Mouse (Mus musculus): ENCODE data around the gene Slc26a3. TPM values are rescaled to one million over a fixed set of nuclear protein-coding genes. Genes with fewer than 3 reads are reported as not detected.

Gene Slc26a3
- not detected in 2 replicates for total RNA-seq (2017)

GRCm38 (mm10) chr12:31390571-31390970 is at the start of gene Slc26a3:
TSS of gene Slc26a3 (plus strand) at chr12:31390871.
- ATAC-seq (replicated peaks in 1 of 2; ENCODE audit: insufficient read depth in 1 of 2, low FRiP score in 2 of 2, low TSS enrichment in 1 of 2, low read depth in 1 of 2, poor library complexity in 2 of 2, severe bottlenecking in 2 of 2): no peak

- peak; percentile 18 to 22; a peak in 1 of 4 replicates for ATAC-seq (replicated peaks in 1 of 2; ENCODE audit: insufficient read depth in 1 of 2, low FRiP score in 2 of 2, low TSS enrichment in 1 of 2, low read depth in 1 of 2, poor library complexity in 2 of 2, severe bottlenecking in 2 of 2)
Measured at GRCm38 (mm10) chr12:31350191-31350943, 40.3 kb upstream of the Slc26a3 start.

- ATAC-seq (replicated peaks in 1 of 2; ENCODE audit: insufficient read depth in 1 of 2, low FRiP score in 2 of 2, low TSS enrichment in 1 of 2, low read depth in 1 of 2, poor library complexity in 2 of 2, severe bottlenecking in 2 of 2): peak; percentile 98 to 100
Measured at GRCm38 (mm10) chr12:31350944-31351928, 39.4 kb upstream of the Slc26a3 start, which contains the start of gene Dld. TSS of gene Dld (minus strand) at chr12:31351453.

- no peak for ATAC-seq (replicated peaks in 1 of 2; ENCODE audit: insufficient read depth in 1 of 2, low FRiP score in 2 of 2, low TSS enrichment in 1 of 2, low read depth in 1 of 2, poor library complexity in 2 of 2, severe bottlenecking in 2 of 2)
Measured at GRCm38 (mm10) chr12:31366428-31366827, 24.2 kb upstream of the Slc26a3 start.

- no peak for ATAC-seq (replicated peaks in 1 of 2; ENCODE audit: insufficient read depth in 1 of 2, low FRiP score in 2 of 2, low TSS enrichment in 1 of 2, low read depth in 1 of 2, poor library complexity in 2 of 2, severe bottlenecking in 2 of 2)
Measured at GRCm38 (mm10) chr12:31367721-31368120, 22.9 kb upstream of the Slc26a3 start.

- no peak for ATAC-seq (replicated peaks in 1 of 2; ENCODE audit: insufficient read depth in 1 of 2, low FRiP score in 2 of 2, low TSS enrichment in 1 of 2, low read depth in 1 of 2, poor library complexity in 2 of 2, severe bottlenecking in 2 of 2)
Measured at GRCm38 (mm10) chr12:31369118-31369517, 21.6 kb upstream of the Slc26a3 start.

- ATAC-seq (replicated peaks in 1 of 2; ENCODE audit: insufficient read depth in 1 of 2, low FRiP score in 2 of 2, low TSS enrichment in 1 of 2, low read depth in 1 of 2, poor library complexity in 2 of 2, severe bottlenecking in 2 of 2): no peak
Measured at GRCm38 (mm10) chr12:31369656-31370055, 21.0 kb upstream of the Slc26a3 start.

- ATAC-seq (replicated peaks in 1 of 2; ENCODE audit: insufficient read depth in 1 of 2, low FRiP score in 2 of 2, low TSS enrichment in 1 of 2, low read depth in 1 of 2, poor library complexity in 2 of 2, severe bottlenecking in 2 of 2): peak; percentile 68 to 84; a peak in 3 of 4 replicates
Measured at GRCm38 (mm10) chr12:31374603-31375282, 15.9 kb upstream of the Slc26a3 start.

GRCm38 (mm10) chr12:31375283-31375615 is 15.4 kb upstream of the Slc26a3 start:
- ATAC-seq (replicated peaks in 1 of 2; ENCODE audit: insufficient read depth in 1 of 2, low FRiP score in 2 of 2, low TSS enrichment in 1 of 2, low read depth in 1 of 2, poor library complexity in 2 of 2, severe bottlenecking in 2 of 2): no peak

GRCm38 (mm10) chr12:31376326-31376950 is 14.2 kb upstream of the Slc26a3 start:
- ATAC-seq (replicated peaks in 1 of 2; ENCODE audit: insufficient read depth in 1 of 2, low FRiP score in 2 of 2, low TSS enrichment in 1 of 2, low read depth in 1 of 2, poor library complexity in 2 of 2, severe bottlenecking in 2 of 2): peak; percentile 40 to 55; a peak in 2 of 4 replicates

GRCm38 (mm10) chr12:31377241-31377640 is 13.4 kb upstream of the Slc26a3 start:
- no peak for ATAC-seq (replicated peaks in 1 of 2; ENCODE audit: insufficient read depth in 1 of 2, low FRiP score in 2 of 2, low TSS enrichment in 1 of 2, low read depth in 1 of 2, poor library complexity in 2 of 2, severe bottlenecking in 2 of 2)

GRCm38 (mm10) chr12:31380878-31381277 is 9.8 kb upstream of the Slc26a3 start:
- no peak for ATAC-seq (replicated peaks in 1 of 2; ENCODE audit: insufficient read depth in 1 of 2, low FRiP score in 2 of 2, low TSS enrichment in 1 of 2, low read depth in 1 of 2, poor library complexity in 2 of 2, severe bottlenecking in 2 of 2)

GRCm38 (mm10) chr12:31382451-31382850 is 8.2 kb upstream of the Slc26a3 start:
- no peak for ATAC-seq (replicated peaks in 1 of 2; ENCODE audit: insufficient read depth in 1 of 2, low FRiP score in 2 of 2, low TSS enrichment in 1 of 2, low read depth in 1 of 2, poor library complexity in 2 of 2, severe bottlenecking in 2 of 2)

GRCm38 (mm10) chr12:31387303-31387702 is 3.4 kb upstream of the Slc26a3 start:
- ATAC-seq (replicated peaks in 1 of 2; ENCODE audit: insufficient read depth in 1 of 2, low FRiP score in 2 of 2, low TSS enrichment in 1 of 2, low read depth in 1 of 2, poor library complexity in 2 of 2, severe bottlenecking in 2 of 2): no peak

- no peak for ATAC-seq (replicated peaks in 1 of 2; ENCODE audit: insufficient read depth in 1 of 2, low FRiP score in 2 of 2, low TSS enrichment in 1 of 2, low read depth in 1 of 2, poor library complexity in 2 of 2, severe bottlenecking in 2 of 2)
Measured at GRCm38 (mm10) chr12:31391696-31392095, 1.0 kb downstream of the Slc26a3 start.

- ATAC-seq (replicated peaks in 1 of 2; ENCODE audit: insufficient read depth in 1 of 2, low FRiP score in 2 of 2, low TSS enrichment in 1 of 2, low read depth in 1 of 2, poor library complexity in 2 of 2, severe bottlenecking in 2 of 2): no peak
Measured at GRCm38 (mm10) chr12:31395895-31396294, 5.2 kb downstream of the Slc26a3 start.

- no peak for ATAC-seq (replicated peaks in 1 of 2; ENCODE audit: insufficient read depth in 1 of 2, low FRiP score in 2 of 2, low TSS enrichment in 1 of 2, low read depth in 1 of 2, poor library complexity in 2 of 2, severe bottlenecking in 2 of 2)
Measured at GRCm38 (mm10) chr12:31397709-31398108, 7.0 kb downstream of the Slc26a3 start.
